Mouse (Mus musculus) midbrain, postnatal 0 days (tissue): ENCODE measurements at regions not wholly inside any gene's neighbourhood (a gene's known extent, or its start where the extent isn't known, plus 50 kb on each side); places are given as distances from the start of the nearest gene placed in this dataset.
"Not testable (repeated sequence)": the region's sequence is repeated elsewhere in the genome, so short reads cannot be mapped to it uniquely, and the experiment has no call there.

Experiments used
- ATAC-seq: fragments of 200-750 bp; cut with Nextera tagmentation; 2 replicates; pipeline ENCODE4 v1.8.0; 2017; ENCODE audit warnings: moderate number of reproducible peaks, mild to moderate bottlenecking, moderate TSS enrichment, moderate library complexity; ENCODE audit not compliant: low FRiP score
- DNase-seq: peaks from one replicate; pipeline ENCODE4 v3.0.0-alpha.2; 2015; ENCODE audit warnings: low spot score
- H3K27ac ChIP-seq: fragments of 300-500 bp; sonication (generic); 2 replicates; pipeline ENCODE4 v1.5.1; 2014; ENCODE audit warnings: low read depth, mild to moderate bottlenecking, low read length, mixed read lengths
- H3K27me3 ChIP-seq: fragments of 300-500 bp; sonication (generic); 2 replicates; pipeline ENCODE4 v1.6.1; 2014; ENCODE audit warnings: low read length, control low read depth, mixed read lengths; ENCODE audit not compliant: insufficient read depth
- H3K36me3 ChIP-seq: fragments of 300-500 bp; sonication (generic); 2 replicates; pipeline ENCODE4 v1.6.1; 2014; ENCODE audit warnings: low read length, control low read depth, mixed read lengths; ENCODE audit not compliant: insufficient read depth
- H3K4me1 ChIP-seq: fragments of 300-500 bp; sonication (generic); 2 replicates; pipeline ENCODE4 v1.6.1; 2014; ENCODE audit warnings: mild to moderate bottlenecking, control low read depth, antibody characterized with exemption, low read length, mixed read lengths; ENCODE audit not compliant: insufficient read depth
- H3K4me2 ChIP-seq: fragments of 300-500 bp; sonication (generic); 2 replicates; pipeline ENCODE4 v1.6.1; 2014; ENCODE audit warnings: low read depth, mild to moderate bottlenecking, low read length, mixed read lengths; ENCODE audit not compliant: poor library complexity, severe bottlenecking
- H3K4me3 ChIP-seq: fragments of 300-500 bp; sonication (generic); 2 replicates; pipeline ENCODE4 v1.5.1; 2014; ENCODE audit warnings: low read depth, mild to moderate bottlenecking, low read length, moderate library complexity
- H3K9ac ChIP-seq: fragments of 300-500 bp; sonication (generic); replicated peaks from 2 replicates; pipeline ENCODE4 v1.6.1; 2014; ENCODE audit warnings: mild to moderate bottlenecking, low read length, moderate library complexity, mixed read lengths; ENCODE audit not compliant: poor library complexity, severe bottlenecking
- H3K9me3 ChIP-seq: fragments of 300-500 bp; sonication (generic); 2 replicates; pipeline ENCODE4 v1.6.1; 2016; ENCODE audit warnings: low read length, control low read depth
- CTCF ChIP-seq: IDR thresholded peaks from 2 replicates; pipeline ENCODE4 v1.5.1; 2016; ENCODE audit warnings: antibody characterized with exemption, mild to moderate bottlenecking
- WGBS: fragments of 180-500 bp; shearing (Covaris S2); extraction: QIAGEN DNeasy Blood & Tissue Kit; methylation state at CpG from one replicate; pipeline ENCODE4 v1.1.7; 2014; 5-methylcytosine and 5-hydroxymethylcytosine counted together

DNA sequence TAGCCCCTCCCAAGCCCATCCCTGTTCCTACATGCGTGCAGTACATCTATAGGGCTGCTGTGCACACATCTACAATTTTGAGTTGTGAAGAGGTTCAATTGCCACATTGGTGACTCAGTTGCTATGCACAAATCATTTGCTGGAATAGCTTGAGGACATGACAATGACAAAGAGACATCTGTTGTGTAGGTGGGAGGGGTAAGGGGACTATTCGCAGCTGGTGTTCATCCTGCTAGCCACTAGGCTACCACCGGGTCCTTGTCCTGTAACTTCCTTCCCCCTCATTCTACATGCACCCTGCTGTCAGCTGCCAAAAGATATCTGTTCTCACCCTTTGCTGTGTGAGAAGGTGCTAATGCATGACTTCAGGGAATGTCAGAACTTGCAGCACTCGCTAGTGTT, 1117.7 kb upstream of the Arrdc3 start:
- H3K36me3 ChIP-seq: no peaks in the 10 kb centered on the region
- no peaks in the 10 kb centered on the region for H3K9me3 ChIP-seq
- 23% methylated on average over 4 of the region's 4 CpGs for WGBS
- no peak overlapping the region for H3K27ac ChIP-seq
- TF ChIP-seq CTCF: no peak
- H3K27me3 ChIP-seq: no peaks in the 10 kb centered on the region
- ATAC-seq: no peak; the same call in 1 of the 2 replicates
- H3K4me1 ChIP-seq: no peaks in the 10 kb centered on the region
- no peak overlapping the region for H3K4me3 ChIP-seq
- peak; percentile 49 for DNase-seq
- no peak overlapping the region for H3K9ac ChIP-seq
- no peak overlapping the region for H3K4me2 ChIP-seq

GRCm38 (mm10) chr13:79784991-79785666, 1098.1 kb upstream of the Arrdc3 start:
- DNase-seq (peak; percentile 11), ATAC-seq (no peak)
- no peak overlapping the region for H3K9ac ChIP-seq
- H3K4me1 ChIP-seq: no peaks in the 10 kb centered on the region
- WGBS: 68% methylated on average over 1 of the region's 1 CpGs
- no peaks in the 10 kb centered on the region for H3K9me3 ChIP-seq
- H3K4me2 ChIP-seq: no peak overlapping the region
- no peak for TF ChIP-seq CTCF
- no peaks in the 10 kb centered on the region for H3K27me3 ChIP-seq
- H3K4me3 ChIP-seq: no peak overlapping the region
- no peak overlapping the region for H3K27ac ChIP-seq
- no peaks in the 10 kb centered on the region for H3K36me3 ChIP-seq

GRCm38 (mm10) chr13:79801591-79801990, 1081.6 kb upstream of the Arrdc3 start:
- 88% methylated on average over 2 of the region's 2 CpGs for WGBS
- Histone ChIP-seq H3K27me3 (no peaks in the 10 kb centered on the region), H3K36me3 (no peaks in the 10 kb centered on the region), H3K4me1 (no peaks in the 10 kb centered on the region), H3K4me2 (no peak overlapping the region), H3K9me3 (no peaks in the 10 kb centered on the region), H3K27ac (no peak overlapping the region), H3K9ac (no peak overlapping the region), H3K4me3 (no peak overlapping the region)
- no peak for ATAC-seq
- no peak for TF ChIP-seq CTCF
- no peak for DNase-seq

- Histone ChIP-seq H3K4me2 (no peak overlapping the region), H3K4me1 (no peaks in the 10 kb centered on the region), H3K9me3 (no peaks in the 10 kb centered on the region), H3K27ac (no peak overlapping the region), H3K4me3 (no peak overlapping the region), H3K36me3 (no peaks in the 10 kb centered on the region), H3K27me3 (no peaks in the 10 kb centered on the region), H3K9ac (no peak overlapping the region)
- no peak for ATAC-seq
- TF ChIP-seq CTCF: no peak
- DNase-seq: no peak
- WGBS: 43% methylated on average over 1 of the region's 1 CpGs
Observed at GRCm38 (mm10) chr13:79835592-79835991, 1047.6 kb upstream of the Arrdc3 start.

DNA sequence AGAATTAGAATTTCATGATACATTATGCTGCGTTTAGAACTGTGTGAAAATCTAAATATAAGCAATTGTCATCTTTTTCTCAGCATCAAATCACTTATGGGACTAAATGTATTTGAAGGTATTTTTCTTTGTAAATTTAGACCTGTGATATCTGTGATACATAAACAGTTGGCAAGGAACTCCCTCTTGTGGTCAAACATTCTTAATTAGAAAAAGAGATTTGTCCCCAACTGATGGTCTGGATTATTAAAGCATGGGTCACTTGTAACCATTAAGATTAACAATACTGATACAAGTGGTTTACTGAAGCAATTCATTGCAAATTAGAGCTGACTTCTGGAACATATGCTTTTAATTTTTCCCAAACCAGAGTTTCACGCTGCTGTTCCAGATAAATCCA, 1038.4 kb upstream of the Arrdc3 start:
- Histone ChIP-seq H3K9ac (no peak overlapping the region), H3K4me3 (no peak overlapping the region), H3K4me2 (no peak overlapping the region), H3K27me3 (no peaks in the 10 kb centered on the region), H3K36me3 (no peaks in the 10 kb centered on the region), H3K27ac (no peak overlapping the region), H3K9me3 (no peaks in the 10 kb centered on the region), H3K4me1 (no peaks in the 10 kb centered on the region)
- ATAC-seq: no peak
- peak; percentile 64 for DNase-seq
- WGBS: 54% methylated on average over 2 of the region's 2 CpGs
- TF ChIP-seq CTCF: peak; percentile 72

DNA sequence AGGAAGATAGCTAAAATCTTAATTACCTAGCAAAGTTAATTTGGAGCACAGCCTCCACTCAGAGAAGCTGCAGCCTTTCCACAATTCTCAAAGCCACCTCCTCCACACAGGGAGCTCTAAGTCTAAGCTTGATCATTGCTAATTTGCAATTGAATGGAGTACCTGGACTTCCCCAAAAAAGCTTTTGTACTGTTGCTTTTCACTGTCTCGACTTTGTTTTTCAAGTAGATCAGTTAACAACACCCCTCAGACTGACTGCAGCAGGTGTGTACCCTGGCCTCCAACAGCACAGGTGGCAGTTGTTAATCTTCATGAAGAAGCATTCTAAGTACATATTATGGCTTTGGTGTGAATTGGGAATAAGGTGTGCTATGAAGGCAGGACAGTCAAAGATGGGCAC, 1015.7 kb upstream of the Arrdc3 start:
- H3K4me1 ChIP-seq, H3K36me3 ChIP-seq, H3K27ac ChIP-seq, H3K9me3 ChIP-seq, DNase-seq, H3K27me3 ChIP-seq, H3K4me3 ChIP-seq, H3K4me2 ChIP-seq, H3K9ac ChIP-seq, ATAC-seq: not testable (repeated sequence)
- WGBS: 68% methylated on average over 1 of the region's 1 CpGs
